Mouse (Mus musculus): ENCODE results near the gene Ccdc136.
"Not testable (repeated sequence)": the region's sequence is repeated elsewhere in the genome, so short reads cannot be mapped to it uniquely, and the experiment has no call there.

Gene Ccdc136

DNA sequence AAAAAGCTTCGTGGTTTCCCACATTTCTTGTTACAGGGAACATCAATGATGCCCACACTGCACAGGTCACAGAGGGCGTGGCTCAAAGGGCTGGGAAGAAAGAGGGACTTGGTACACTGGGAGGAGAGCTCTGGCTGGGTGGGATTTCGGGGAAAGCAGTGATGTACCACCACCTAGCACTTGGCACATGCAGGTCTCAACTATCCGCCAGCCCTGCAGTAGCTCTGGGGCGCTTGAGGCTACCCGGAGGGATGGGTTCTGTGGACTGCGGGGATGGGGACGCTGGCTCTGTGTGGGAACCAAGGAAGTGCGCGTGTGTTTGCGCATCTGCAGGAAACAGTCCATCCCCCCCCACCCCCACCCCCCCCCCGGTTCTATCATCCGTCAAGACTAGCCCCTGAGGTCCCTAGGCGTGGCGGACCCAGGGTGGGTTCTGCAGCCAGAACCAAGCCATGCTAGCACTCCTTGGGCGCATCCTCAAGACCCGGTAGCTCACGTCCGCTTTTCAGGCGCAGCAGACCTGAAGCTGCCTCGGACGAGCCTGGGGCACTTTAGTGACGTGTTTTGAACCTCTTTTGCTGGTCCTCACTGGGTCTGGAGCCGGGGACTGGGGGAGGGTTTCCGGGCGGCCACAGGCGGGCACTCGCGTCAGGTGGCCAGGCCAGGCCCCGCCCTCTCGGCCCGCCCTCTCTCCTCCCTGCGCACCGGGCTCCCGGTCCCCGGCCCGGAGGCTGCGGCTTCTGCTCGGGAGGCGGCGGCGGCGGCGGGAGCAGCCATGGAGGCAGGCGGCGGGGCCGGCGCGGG, at the start of gene Ccdc136:
Ccdc136 (plus strand) TSS at position 400 of the 804 bp plus-strand sequence.
- DNase-seq (ENCODE audit: low spot score in 2 of 2) = peak; percentile 61 to 74

- not testable (repeated sequence) for DNase-seq (ENCODE audit: low spot score in 2 of 2)
Observed at GRCm38 (mm10) chr6:29346512-29346911, 49.6 kb upstream of the Ccdc136 start.

- DNase-seq (ENCODE audit: low spot score in 2 of 2) = no peak
Observed at GRCm38 (mm10) chr6:29347189-29347588, 48.9 kb upstream of the Ccdc136 start.

- peak; percentile 98 to 99 for DNase-seq (ENCODE audit: low spot score in 2 of 2)
Observed at GRCm38 (mm10) chr6:29347665-29348370, 48.3 kb upstream of the Ccdc136 start, which contains the start of gene Calu. Gene Calu (plus strand): TSS chr6:29348069.

DNA sequence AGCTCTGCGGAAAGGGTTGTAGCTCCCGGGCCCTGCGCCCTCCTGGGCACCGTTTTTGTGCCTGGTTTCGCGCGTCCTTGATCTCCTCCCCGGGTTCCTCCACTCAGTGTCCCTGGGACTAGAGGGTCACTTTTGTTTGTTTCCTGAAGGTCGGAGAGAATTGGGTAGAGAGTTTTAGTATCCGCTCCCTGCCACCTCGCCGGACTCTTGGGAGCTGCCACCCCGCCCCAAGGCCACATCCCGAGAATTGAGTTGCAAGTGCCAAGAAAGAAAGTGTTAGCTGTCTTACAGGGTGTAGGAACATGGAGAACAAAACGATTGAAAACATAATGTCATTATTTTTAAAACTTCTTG, 47.8 kb upstream of the Ccdc136 start:
- no peak for DNase-seq (ENCODE audit: low spot score in 2 of 2)

GRCm38 (mm10) chr6:29351613-29352012, 44.5 kb upstream of the Ccdc136 start:
- no peak for DNase-seq (ENCODE audit: low spot score in 2 of 2)

GRCm38 (mm10) chr6:29352816-29353215, 43.3 kb upstream of the Ccdc136 start:
- DNase-seq (ENCODE audit: low spot score in 2 of 2) = no peak

GRCm38 (mm10) chr6:29359386-29359785, 36.7 kb upstream of the Ccdc136 start:
- no peak for DNase-seq (ENCODE audit: low spot score in 2 of 2)

DNA sequence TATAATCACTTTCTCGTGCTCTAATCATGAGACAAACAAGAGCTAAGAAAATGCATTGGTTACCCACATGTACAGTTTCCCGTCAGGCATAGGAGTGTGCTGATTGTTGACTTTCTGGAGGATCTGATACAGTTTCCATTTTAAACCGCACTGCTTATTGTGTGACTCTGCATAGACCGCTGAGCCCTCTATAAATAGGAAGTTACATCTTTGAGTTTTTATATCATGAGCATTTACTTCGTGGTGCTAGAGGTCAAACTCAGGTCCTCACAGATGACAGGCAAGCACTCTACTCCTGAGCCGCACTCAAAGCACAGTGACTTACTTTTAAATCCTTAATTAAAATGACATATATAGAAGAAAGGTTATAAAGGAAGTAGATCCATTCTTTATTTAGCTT, 35.9 kb upstream of the Ccdc136 start:
- DNase-seq (ENCODE audit: low spot score in 2 of 2) = no peak

- DNase-seq (ENCODE audit: low spot score in 2 of 2) = no peak
Observed at GRCm38 (mm10) chr6:29362246-29363128, 33.6 kb upstream of the Ccdc136 start.

DNA sequence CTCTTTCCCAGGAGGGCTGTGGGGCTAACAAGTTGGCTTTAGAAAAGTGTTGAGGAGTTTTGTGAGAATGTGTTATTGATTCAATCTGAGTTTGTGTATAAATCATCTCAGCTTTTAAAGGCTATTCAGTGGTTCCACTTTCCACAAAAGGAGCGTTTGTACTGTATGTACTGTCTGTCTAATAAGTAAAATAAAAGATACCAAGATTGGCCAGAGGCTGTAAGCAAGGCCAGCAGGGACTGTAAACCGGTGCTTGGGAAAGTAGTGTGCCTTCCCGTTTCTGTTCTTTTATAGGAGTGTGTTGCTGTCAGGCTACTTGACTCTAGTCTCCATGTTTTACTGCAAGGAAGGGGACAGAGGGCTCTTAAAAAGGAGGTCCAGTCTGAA, 33.0 kb upstream of the Ccdc136 start:
- no peak for DNase-seq (ENCODE audit: low spot score in 2 of 2)

DNA sequence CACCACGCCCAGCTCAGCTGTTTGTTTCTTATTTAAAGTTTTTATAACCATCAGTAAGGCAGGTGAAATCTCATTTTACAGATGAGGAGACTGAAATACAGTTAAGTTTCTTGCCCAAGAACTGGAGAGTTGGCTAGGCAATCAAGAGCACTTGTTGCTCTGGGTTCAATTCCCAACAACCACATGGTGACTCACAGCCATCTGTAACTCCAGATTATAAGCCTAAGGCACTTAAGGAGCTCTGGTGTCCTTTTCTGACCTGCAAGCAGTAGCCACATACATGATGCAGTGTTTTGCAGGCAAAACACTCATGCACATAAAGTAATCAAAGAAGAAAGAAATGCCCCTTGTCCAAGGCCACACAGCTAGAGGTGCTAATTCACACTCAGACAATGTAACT, 30.8 kb upstream of the Ccdc136 start:
- no peak for DNase-seq (ENCODE audit: low spot score in 2 of 2)

DNA sequence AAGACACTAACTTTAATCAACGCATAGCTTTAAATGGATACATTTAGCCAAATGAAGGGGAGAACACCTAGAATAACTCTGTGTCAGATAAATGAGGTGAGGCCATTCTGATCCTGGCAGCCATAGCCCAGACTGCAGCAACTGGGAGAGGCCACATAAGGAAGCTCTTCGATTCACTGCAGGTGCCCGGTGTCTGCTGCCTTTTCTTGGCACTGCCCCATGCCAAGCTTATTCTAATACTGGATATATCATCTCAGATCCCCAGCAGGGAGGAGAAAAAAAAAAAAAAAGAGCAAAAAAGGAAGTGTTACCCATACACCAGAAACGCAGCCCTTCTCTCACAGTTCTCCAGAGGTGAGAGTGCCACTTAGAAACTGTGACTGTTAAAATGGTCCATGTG, 18.7 kb upstream of the Ccdc136 start:
- no peak for DNase-seq (ENCODE audit: low spot score in 2 of 2)

DNA sequence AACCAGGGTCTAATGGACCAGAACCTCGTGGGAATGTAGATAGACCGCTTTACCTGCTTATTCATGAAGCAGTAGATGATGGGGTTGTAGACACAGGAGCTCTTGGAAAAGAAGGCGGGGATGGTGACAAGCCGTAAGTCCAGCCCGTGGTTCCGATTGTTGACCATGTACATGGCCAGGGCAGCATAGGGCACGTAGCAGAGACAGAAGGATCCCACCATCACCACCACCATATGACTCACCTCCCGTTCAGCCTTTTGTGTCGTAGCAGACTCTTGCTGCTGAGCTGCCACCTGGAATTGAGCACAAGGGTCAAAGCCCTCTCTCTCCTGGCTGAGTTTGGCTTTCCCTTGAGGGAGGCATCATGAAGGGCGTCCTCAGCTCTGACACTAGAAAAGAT, 17.4 kb upstream of the Ccdc136 start:
- no peak for DNase-seq (ENCODE audit: low spot score in 2 of 2)

- no peak for DNase-seq (ENCODE audit: low spot score in 2 of 2)
Observed at GRCm38 (mm10) chr6:29379954-29380353, 16.2 kb upstream of the Ccdc136 start.

DNA sequence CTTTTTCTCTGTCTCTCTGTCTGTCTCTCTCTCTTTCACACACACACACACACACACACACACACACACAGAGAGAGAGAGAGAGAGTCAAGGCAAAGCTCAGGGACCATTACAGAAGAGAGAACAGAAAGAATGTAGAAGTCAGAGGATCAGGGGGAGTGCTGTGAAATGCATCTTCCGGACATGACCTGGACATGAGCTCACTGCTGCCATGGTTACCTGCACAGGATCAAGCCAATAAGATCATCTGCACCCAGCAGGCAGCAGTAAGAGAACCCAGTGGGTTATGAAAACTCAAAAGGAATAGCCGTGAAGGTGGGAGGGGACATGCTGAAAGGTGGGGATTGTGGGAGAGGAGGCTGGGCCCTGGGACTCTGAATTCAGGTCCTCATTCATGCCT, 13.7 kb upstream of the Ccdc136 start:
- no peak for DNase-seq (ENCODE audit: low spot score in 2 of 2)

- DNase-seq (ENCODE audit: low spot score in 2 of 2) = no peak
Observed at GRCm38 (mm10) chr6:29388052-29388518, 8.0 kb upstream of the Ccdc136 start, which contains the start of gene Opn1sw. Gene Opn1sw (minus strand): TSS chr6:29388468.

DNA sequence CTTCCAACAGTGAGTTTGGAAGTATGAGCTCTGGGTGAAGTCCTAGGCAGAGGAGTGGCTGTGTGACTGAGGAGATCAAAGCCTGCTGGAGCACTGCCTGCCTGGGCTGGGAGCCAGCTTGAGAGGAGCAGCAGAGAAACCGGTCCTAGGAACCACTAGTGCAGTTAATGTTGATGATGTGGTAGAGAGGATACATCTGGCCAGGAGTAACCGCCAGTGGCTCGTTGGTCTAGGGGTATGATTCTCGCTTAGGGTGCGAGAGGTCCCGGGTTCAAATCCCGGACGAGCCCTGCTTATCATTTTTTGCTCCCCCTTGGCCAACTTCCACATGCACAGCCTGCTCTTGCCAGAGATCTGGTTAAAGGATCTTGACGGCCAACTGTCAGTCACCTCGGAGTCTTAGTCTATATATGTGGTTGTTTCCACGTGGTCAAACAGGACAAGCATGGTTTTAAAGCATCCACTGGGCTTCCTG, 7.5 kb upstream of the Ccdc136 start:
- peak; percentile 79 to 80 for DNase-seq (ENCODE audit: low spot score in 2 of 2)

DNA sequence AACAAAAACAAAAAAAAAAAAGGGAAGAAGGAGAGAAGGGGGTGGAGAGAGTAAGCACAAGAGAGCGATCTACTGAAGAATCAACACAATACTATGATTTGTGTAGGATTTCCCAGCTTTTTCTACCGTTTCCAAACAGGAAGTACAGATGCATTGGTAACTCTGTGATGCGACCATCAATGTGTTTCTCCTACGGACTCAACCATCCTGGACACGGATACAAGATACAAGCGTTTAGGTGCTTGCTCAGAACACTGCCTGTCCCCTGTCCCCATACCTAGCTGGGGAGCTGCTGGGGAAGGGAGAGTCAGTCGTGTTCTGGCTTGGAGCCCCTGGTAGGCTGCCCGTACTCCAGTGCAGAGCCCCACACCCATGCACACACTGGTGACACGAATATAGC, 6.7 kb upstream of the Ccdc136 start:
- DNase-seq (ENCODE audit: low spot score in 2 of 2) = no peak

GRCm38 (mm10) chr6:29390500-29390899, 5.6 kb upstream of the Ccdc136 start:
- not testable (repeated sequence) for DNase-seq (ENCODE audit: low spot score in 2 of 2)

DNA sequence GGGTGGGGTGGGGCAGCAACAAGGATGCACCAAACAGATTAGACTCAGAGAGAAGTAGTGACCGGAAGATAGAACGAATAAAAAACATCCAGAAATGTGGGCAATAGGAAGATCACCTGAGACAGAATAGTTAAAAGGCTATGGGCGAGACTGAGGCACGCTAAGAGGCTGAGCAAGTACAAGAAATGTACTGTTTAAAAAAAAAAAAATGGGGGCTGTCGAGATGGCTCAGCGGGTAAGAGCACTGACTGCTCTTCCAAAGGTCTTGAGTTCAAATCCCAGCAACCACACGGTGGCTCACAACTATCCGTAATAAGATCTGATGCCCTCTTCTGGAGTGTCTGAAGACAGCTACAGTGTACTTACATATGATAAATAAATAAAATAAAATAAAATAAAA, 4.9 kb upstream of the Ccdc136 start:
- DNase-seq (ENCODE audit: low spot score in 2 of 2) = not testable (repeated sequence)

- no peak for DNase-seq (ENCODE audit: low spot score in 2 of 2)
Observed at GRCm38 (mm10) chr6:29391802-29392201, 4.3 kb upstream of the Ccdc136 start.

Measured in frontal cortex, postnatal 10 days (tissue).